ENCODE assay signal across 9 mouse cellular contexts in genomic region chr9:100359934-100360716, GRCm38 (mm10).
DNase-seq lines count a peak whose midpoint lies in the region; ATAC-seq lines count a peak whose summit lies in the region.
"Had no signal": no experiment of that assay in that cellular context is flagged by ENCODE, and none has a peak within 500 bp of the region (broad histone marks: within the 10 kb centered on the region; RNA-seq: fewer than 3 reads in every experiment).

No protein-coding gene starts in this region.

- H3K4me2 ChIP-seq in forebrain, embryonic 12.5 days = no peak overlapping the region
- H3K4me2 ChIP-seq in embryonic facial prominence, embryonic 14.5 days (ENCODE audit: low read depth, low read length) = no peak overlapping the region
- H3K4me2 ChIP-seq: neural tube, embryonic 13.5 days had no signal

- H3K9ac ChIP-seq in forebrain, embryonic 12.5 days = no peak overlapping the region
- no peak overlapping the region for H3K9ac ChIP-seq in embryonic facial prominence, embryonic 14.5 days (ENCODE audit: low read depth, low read length)
- H3K9ac ChIP-seq: neural tube, embryonic 13.5 days had no signal

- H3K36me3 ChIP-seq in forebrain, embryonic 10.5 days (replicated peaks) = no peaks in the 10 kb centered on the region
- H3K36me3 ChIP-seq in forebrain, embryonic 12.5 days (replicated peaks) = no peaks in the 10 kb centered on the region
- no peaks in the 10 kb centered on the region for H3K36me3 ChIP-seq in embryonic facial prominence, embryonic 14.5 days (ENCODE audit: control insufficient read depth, insufficient read depth, low read length)
- H3K36me3 ChIP-seq: neural tube, embryonic 13.5 days had no signal

- H3K4me3 ChIP-seq in forebrain, embryonic 10.5 days = no peak overlapping the region
- H3K4me3 ChIP-seq in forebrain, embryonic 12.5 days (replicated peaks) = no peak overlapping the region
- no peak overlapping the region for H3K4me3 ChIP-seq in embryonic facial prominence, embryonic 14.5 days (ENCODE audit: low read depth, low read length)
- H3K4me3 ChIP-seq: neural tube, embryonic 13.5 days had no signal

- H3K4me1 ChIP-seq in forebrain, embryonic 10.5 days = peaks cover 17% of the 10 kb centered on the region
- H3K4me1 ChIP-seq in forebrain, embryonic 12.5 days = peaks cover 13% of the 10 kb centered on the region
- H3K4me1 ChIP-seq in embryonic facial prominence, embryonic 14.5 days (ENCODE audit: control insufficient read depth, insufficient read depth, low read length) = no peaks in the 10 kb centered on the region
- H3K4me1 ChIP-seq: neural tube, embryonic 13.5 days had no signal

- WGBS in forebrain, embryonic 10.5 days = 66% methylated on average over 9 of the region's 9 CpGs
- WGBS in forebrain, embryonic 12.5 days = 62% methylated on average over 9 of the region's 9 CpGs
- 66% methylated on average over 9 of the region's 9 CpGs for WGBS in embryonic facial prominence, embryonic 14.5 days

- no peak for ATAC-seq in forebrain, embryonic 12.5 days (ENCODE audit: low FRiP score)
- ATAC-seq in embryonic facial prominence, embryonic 14.5 days (ENCODE audit: low read depth) = no peak

- no peak overlapping the region for H3K27ac ChIP-seq in forebrain, embryonic 10.5 days
- H3K27ac ChIP-seq in forebrain, embryonic 12.5 days = no peak overlapping the region
- H3K27ac ChIP-seq in embryonic facial prominence, embryonic 14.5 days (replicated peaks; ENCODE audit: low read depth, low read length) = no peak overlapping the region
- H3K27ac ChIP-seq: neural tube, embryonic 13.5 days had no signal

- peaks cover 46% of the 10 kb centered on the region for H3K27me3 ChIP-seq in forebrain, embryonic 10.5 days (ENCODE audit: poor library complexity, severe bottlenecking)
- peaks cover 25% of the 10 kb centered on the region for H3K27me3 ChIP-seq in forebrain, embryonic 12.5 days
- no peaks in the 10 kb centered on the region for H3K27me3 ChIP-seq in embryonic facial prominence, embryonic 14.5 days (replicated peaks; ENCODE audit: control insufficient read depth, insufficient read depth, low read length)
- H3K27me3 ChIP-seq: neural tube, embryonic 13.5 days had no signal

- peak; percentile 43 for DNase-seq in forebrain, embryonic 10.5 days (ENCODE audit: extremely low spot score, low spot score)
- peak; percentile 7 for DNase-seq in ovary, postnatal 14 days (ENCODE audit: low spot score)
- no peak for DNase-seq in ovary, adult 18-20 months (ENCODE audit: low spot score)
- DNase-seq in embryonic facial prominence, embryonic 14.5 days (ENCODE audit: low spot score) = peak; percentile 31
- peak; percentile 49 for DNase-seq in lung, postnatal 36 days
- DNase-seq in natural killer cell, adult 2 months (ENCODE audit: low spot score in 2 of 2) = no peak
- no peak for DNase-seq in right cerebral cortex, postnatal 36 days (ENCODE audit: low spot score in 2 of 2)

- no peaks in the 10 kb centered on the region for H3K9me3 ChIP-seq in forebrain, embryonic 10.5 days
- no peaks in the 10 kb centered on the region for H3K9me3 ChIP-seq in forebrain, embryonic 12.5 days
- H3K9me3 ChIP-seq in embryonic facial prominence, embryonic 14.5 days (ENCODE audit: control insufficient read depth, low read length) = no peaks in the 10 kb centered on the region
- H3K9me3 ChIP-seq: neural tube, embryonic 13.5 days had no signal

Comparison
In these comparisons a context has a peak if more than half of its experiments do, and no peak if none do; other contexts are left out.
1. DNase-seq: peak in forebrain, embryonic 10.5 days (single experiment), ovary, postnatal 14 days (single experiment), embryonic facial prominence, embryonic 14.5 days (single experiment) and lung, postnatal 36 days (single experiment); none in ovary, adult 18-20 months (single experiment), natural killer cell, adult 2 months (0 of 2) and right cerebral cortex, postnatal 36 days (0 of 2).